Mouse (Mus musculus): ENCODE measurements around the gene Cd96. TPM values are rescaled to one million over a fixed set of nuclear protein-coding genes. Genes with fewer than 3 reads are reported as not detected.
A peak's percentile ranks its signal among the peaks of the same experiment; 100 is the strongest.

The Cd96 gene
- polyA plus RNA-seq, 1 experiment: not detected

DNA sequence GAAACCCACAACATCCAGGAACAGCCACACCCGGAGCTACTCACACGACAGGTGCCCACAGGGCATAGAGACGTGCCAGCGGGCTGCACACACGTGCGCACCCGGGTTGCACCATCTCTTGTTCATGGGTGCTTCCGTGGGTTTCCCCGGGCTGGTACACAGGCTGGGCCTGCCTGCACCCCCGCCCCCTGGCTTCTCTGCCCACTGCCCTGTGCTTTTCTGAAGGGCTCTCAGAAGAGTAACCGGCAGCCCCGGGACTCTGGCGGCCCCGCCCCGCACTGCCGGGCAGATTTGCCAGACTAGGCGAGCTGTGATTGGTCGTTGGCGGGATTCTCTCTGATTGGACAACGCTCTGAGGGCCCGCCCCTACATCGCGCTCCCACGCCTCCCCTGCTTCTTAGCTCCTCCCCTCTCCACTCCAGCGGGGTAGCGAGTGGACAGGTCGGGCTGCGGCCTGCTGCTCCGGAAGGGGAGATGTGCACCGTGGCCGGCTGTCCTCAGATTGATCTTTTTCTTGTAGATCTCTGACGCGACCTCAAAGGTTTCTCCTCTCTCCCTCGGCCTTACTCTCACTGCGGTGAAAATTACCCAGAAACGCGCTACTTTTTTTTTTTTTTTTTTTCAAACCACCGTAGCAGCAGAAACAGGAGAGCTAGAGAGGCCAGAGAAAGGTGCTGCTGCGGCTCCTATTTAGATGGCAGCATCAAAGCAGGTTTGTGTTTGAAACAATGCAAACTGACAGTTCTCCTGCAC, 109.7 kb downstream of the Cd96 start, which contains the start of gene Plcxd2:
TSS of gene Plcxd2 (minus strand) at position 66 of the 753 bp plus-strand sequence.
- TF ChIP-seq TCF12 (IDR thresholded peaks at IDR 0.05; ENCODE audit: insufficient read depth, poor library complexity, severe bottlenecking) (no peak), POLR2AphosphoS2 (IDR thresholded peaks at IDR 0.05; ENCODE audit: insufficient read length, low read depth) (peak; percentile 78), MYOG (IDR thresholded peaks at IDR 0.05; ENCODE audit: control insufficient read depth in 1 of 3, insufficient read depth in 1 of 3, insufficient read length in 2 of 3, low read depth in 2 of 3) (peak in 2 of 3 experiments; percentile 38 to 78), POLR2A (IDR thresholded peaks at IDR 0.05; ENCODE audit: insufficient read length, low read depth) (peak; percentile 79), MYOD1 (IDR thresholded peaks at IDR 0.05; ENCODE audit: control insufficient read depth in 1 of 3, insufficient read length in 2 of 3, low read depth in 2 of 3) (peak in 2 of 3 experiments; percentile 18 to 77)
- Histone ChIP-seq H3ac (ENCODE audit: control insufficient read depth, insufficient read length) (no peak within 1 kb of the TSS), H3K4me2 (ENCODE audit: low read depth) (peak within 1 kb of the TSS; percentile 91), H3K79me2 (ENCODE audit: control insufficient read depth, insufficient read depth) (no peaks in the 10 kb centered on the region), H3K27me3 (ENCODE audit: control insufficient read depth, insufficient read depth, insufficient read length) (no peaks in the 10 kb centered on the region), H3K36me3 (ENCODE audit: control insufficient read depth, insufficient read depth) (no peaks in the 10 kb centered on the region), H3K4me3 (peak within 1 kb of the TSS; percentile 52)

DNA sequence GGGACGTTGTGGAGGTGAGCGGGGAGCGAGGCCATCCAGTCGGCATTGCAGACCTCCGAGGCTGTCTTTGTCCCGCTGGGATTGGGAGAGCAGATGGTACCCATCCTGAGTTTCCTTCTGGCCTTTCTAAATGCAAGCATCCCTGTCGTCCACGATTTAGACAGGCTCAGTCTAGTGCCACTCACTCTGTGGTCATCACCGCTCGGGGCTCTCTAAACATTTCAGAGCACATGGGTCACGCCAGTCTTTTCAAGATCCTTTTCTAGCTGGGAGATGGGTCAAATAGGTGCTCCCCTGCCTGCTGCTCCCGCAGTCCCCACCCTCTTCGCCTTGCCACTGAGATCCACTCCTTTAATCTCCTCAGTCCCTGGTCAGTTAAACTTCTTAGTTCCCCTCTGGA, 110.3 kb downstream of the Cd96 start:
- H3K4me3 ChIP-seq: peak overlapping the region; percentile 52
- no peak overlapping the region for H3ac ChIP-seq (ENCODE audit: control insufficient read depth, insufficient read length)
- no peaks in the 10 kb centered on the region for H3K79me2 ChIP-seq (ENCODE audit: control insufficient read depth, insufficient read depth)
- no peaks in the 10 kb centered on the region for H3K27me3 ChIP-seq (ENCODE audit: control insufficient read depth, insufficient read depth, insufficient read length)
- H3K4me2 ChIP-seq (ENCODE audit: low read depth): peak overlapping the region; percentile 91
- TF ChIP-seq REST (IDR thresholded peaks at IDR 0.05; ENCODE audit: insufficient read depth, insufficient read length) (no peak), E2F4 (IDR thresholded peaks at IDR 0.05; ENCODE audit: insufficient read depth) (no peak), MYOD1 (IDR thresholded peaks at IDR 0.05; ENCODE audit: control insufficient read depth in 1 of 3, insufficient read length in 2 of 3, low read depth in 2 of 3) (no peak), SRF (IDR thresholded peaks at IDR 0.05; ENCODE audit: control insufficient read depth, insufficient read length, low read depth) (no peak), TCF3 (IDR thresholded peaks at IDR 0.05; ENCODE audit: insufficient read length, low read depth) (no peak), CEBPB (IDR thresholded peaks at IDR 0.05; ENCODE audit: insufficient read depth, poor library complexity, severe bottlenecking) (no peak), POLR2AphosphoS2 (IDR thresholded peaks at IDR 0.05; ENCODE audit: insufficient read length, low read depth) (no peak), TCF12 (IDR thresholded peaks at IDR 0.05; ENCODE audit: insufficient read depth, poor library complexity, severe bottlenecking) (no peak)
- H3K36me3 ChIP-seq (ENCODE audit: control insufficient read depth, insufficient read depth): no peaks in the 10 kb centered on the region

DNA sequence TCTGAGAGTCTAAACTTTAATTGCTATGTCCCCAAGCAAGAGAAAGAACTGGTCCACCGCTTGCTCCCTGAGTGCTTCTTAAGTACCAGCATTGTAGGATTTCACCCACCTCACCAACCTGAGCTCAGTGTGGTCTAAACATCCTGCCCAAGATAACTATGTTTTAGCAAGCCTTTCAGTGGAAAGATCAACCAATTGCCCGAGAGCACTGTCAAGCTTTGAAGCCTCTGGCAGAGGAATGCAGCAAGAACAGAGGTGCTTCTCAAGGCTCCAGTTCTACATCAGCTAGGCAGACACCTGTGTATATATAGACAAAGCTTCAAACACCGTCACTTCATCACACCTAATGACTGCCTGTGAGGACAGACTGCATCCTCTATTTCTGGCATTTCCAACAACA, 111.3 kb downstream of the Cd96 start:
- Histone ChIP-seq H3K79me2 (ENCODE audit: control insufficient read depth, insufficient read depth) (no peaks in the 10 kb centered on the region), H3K4me3 (no peak overlapping the region), H3K36me3 (ENCODE audit: control insufficient read depth, insufficient read depth) (no peaks in the 10 kb centered on the region), H3ac (ENCODE audit: control insufficient read depth, insufficient read length) (no peak overlapping the region), H3K27me3 (ENCODE audit: control insufficient read depth, insufficient read depth, insufficient read length) (no peaks in the 10 kb centered on the region), H3K4me2 (ENCODE audit: low read depth) (peak overlapping the region; percentile 91)
- TF ChIP-seq REST (IDR thresholded peaks at IDR 0.05; ENCODE audit: insufficient read depth, insufficient read length): no peak
- TF ChIP-seq CEBPB (IDR thresholded peaks at IDR 0.05; ENCODE audit: insufficient read depth, poor library complexity, severe bottlenecking): no peak
- no peak for TF ChIP-seq TCF12 (IDR thresholded peaks at IDR 0.05; ENCODE audit: insufficient read depth, poor library complexity, severe bottlenecking)
- no peak for TF ChIP-seq MAX (IDR thresholded peaks at IDR 0.05; ENCODE audit: low read depth)
- TF ChIP-seq E2F4 (IDR thresholded peaks at IDR 0.05; ENCODE audit: insufficient read depth): no peak
- no peak for TF ChIP-seq USF1 (IDR thresholded peaks at IDR 0.05; ENCODE audit: low read depth)
- TF ChIP-seq MYOD1 (IDR thresholded peaks at IDR 0.05; ENCODE audit: control insufficient read depth in 1 of 3, insufficient read length in 2 of 3, low read depth in 2 of 3): no peak
- TF ChIP-seq TCF3 (IDR thresholded peaks at IDR 0.05; ENCODE audit: insufficient read length, low read depth): no peak
- no peak for TF ChIP-seq MYOG (IDR thresholded peaks at IDR 0.05; ENCODE audit: control insufficient read depth in 1 of 3, insufficient read depth in 1 of 3, insufficient read length in 2 of 3, low read depth in 2 of 3)
- TF ChIP-seq POLR2AphosphoS2 (IDR thresholded peaks at IDR 0.05; ENCODE audit: insufficient read length, low read depth): no peak

DNA sequence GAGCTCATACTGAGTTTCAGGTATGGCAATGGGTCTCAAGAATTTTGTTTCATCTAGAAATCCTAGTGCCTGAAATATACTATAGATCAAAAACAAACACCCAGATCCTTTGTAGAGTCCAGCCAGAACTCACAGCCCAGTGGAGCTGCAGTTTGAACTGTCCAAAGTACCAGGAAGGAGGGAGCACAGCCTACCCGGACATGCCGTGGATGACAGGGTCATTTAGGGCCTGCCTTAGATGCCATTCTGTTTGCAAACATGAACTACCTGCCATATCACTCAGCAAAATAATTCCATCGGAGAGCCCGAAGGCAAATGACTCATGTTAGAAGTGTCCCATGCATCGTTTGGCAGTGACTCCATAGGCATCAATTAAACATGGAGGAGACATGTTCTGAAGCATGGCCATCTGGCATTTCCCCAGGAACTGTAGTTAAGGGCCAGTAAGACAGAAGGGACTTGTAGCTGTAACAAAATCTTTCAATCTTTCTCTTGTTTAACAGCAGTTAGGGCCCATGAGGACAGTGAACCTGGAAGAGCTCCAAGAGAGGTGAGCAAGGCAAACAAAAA, 111.9 kb downstream of the Cd96 start:
- no peak for TF ChIP-seq E2F4 (IDR thresholded peaks at IDR 0.05; ENCODE audit: insufficient read depth)
- no peak overlapping the region for H3ac ChIP-seq (ENCODE audit: control insufficient read depth, insufficient read length)
- peak overlapping the region; percentile 91 for H3K4me2 ChIP-seq (ENCODE audit: low read depth)
- no peaks in the 10 kb centered on the region for H3K79me2 ChIP-seq (ENCODE audit: control insufficient read depth, insufficient read depth)
- no peaks in the 10 kb centered on the region for H3K36me3 ChIP-seq (ENCODE audit: control insufficient read depth, insufficient read depth)
- H3K27me3 ChIP-seq (ENCODE audit: control insufficient read depth, insufficient read depth, insufficient read length): no peaks in the 10 kb centered on the region
- H3K4me3 ChIP-seq: no peak overlapping the region

DNA sequence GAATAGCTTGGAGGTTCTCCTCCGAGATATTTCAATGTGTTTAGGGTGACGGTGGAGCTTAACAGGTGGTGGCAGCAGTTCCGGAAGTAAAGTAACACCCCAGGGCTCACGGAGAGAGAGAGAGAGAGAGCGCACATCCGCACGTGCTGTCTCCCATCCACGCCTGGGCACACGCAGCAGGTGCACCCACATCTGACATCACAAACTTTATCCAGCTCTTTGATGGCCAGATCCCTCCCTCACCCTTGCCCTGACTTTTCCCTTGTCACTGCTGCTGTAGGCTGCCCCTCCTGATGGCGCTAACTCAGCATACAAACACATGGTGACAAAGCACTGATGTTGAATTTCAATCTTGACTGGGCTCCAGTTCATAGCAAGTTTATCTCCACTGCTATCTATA, 113.8 kb downstream of the Cd96 start:
- no peak for TF ChIP-seq MYOG (IDR thresholded peaks at IDR 0.05; ENCODE audit: control insufficient read depth in 1 of 3, insufficient read depth in 1 of 3, insufficient read length in 2 of 3, low read depth in 2 of 3)
- TF ChIP-seq TCF12 (IDR thresholded peaks at IDR 0.05; ENCODE audit: insufficient read depth, poor library complexity, severe bottlenecking): no peak
- no peak overlapping the region for H3K4me2 ChIP-seq (ENCODE audit: low read depth)
- H3ac ChIP-seq (ENCODE audit: control insufficient read depth, insufficient read length): no peak overlapping the region
- H3K27me3 ChIP-seq (ENCODE audit: control insufficient read depth, insufficient read depth, insufficient read length): no peaks in the 10 kb centered on the region
- no peak overlapping the region for H3K4me3 ChIP-seq
- no peaks in the 10 kb centered on the region for H3K79me2 ChIP-seq (ENCODE audit: control insufficient read depth, insufficient read depth)
- no peaks in the 10 kb centered on the region for H3K36me3 ChIP-seq (ENCODE audit: control insufficient read depth, insufficient read depth)

Data from myocyte (in vitro differentiated cells).